In the genomic region with DNA sequence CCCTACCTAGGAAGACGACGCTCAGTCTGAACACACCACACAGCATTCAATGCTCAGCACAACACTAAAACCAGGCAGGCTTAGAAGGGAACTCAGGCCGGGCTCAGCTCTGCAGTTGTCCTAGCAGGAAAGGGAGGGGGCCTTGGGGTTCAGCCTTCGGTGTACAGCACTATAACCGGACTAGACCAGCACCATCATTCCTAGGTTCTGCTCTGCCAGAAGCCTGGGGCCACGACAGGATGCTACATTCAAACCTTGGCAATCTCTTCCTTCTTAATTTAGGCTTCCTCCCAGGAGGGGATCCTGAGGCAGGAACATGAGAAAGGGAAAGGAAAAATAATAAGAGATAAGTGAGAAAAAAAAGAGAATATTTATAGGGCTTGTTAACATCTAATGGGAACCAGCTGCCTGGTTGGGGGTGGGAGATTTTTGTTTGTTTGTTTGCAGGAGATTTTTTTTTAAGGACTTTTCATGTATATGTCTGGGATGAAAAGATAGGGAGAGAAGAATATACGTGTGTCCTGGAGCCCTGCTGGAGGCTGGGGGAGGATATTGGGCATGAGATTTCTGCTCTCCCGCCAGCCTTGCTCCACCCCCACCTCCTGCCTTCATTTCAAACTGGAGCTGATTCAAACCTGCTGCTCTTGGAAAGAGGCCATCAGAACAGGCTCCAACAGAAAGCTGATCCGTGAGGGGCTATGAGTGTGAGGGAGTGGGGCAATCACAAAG, we compare ENCODE assay signal across 8 mouse cellular contexts.
A peak's percentile ranks its signal among the peaks of the same experiment; 100 is the strongest.
DNase-seq lines count a peak whose midpoint lies in the region; ATAC-seq and TF ChIP-seq lines count a peak whose summit lies in the region.

No protein-coding gene starts in this region.

- WGBS in hindbrain, embryonic 11.5 days: 39% methylated on average over 9 of the region's 9 CpGs
- WGBS in stomach, postnatal 0 days: 22% methylated on average over 9 of the region's 9 CpGs

- ATAC-seq in hindbrain, embryonic 11.5 days (ENCODE audit: low FRiP score): 0 out of 2 replicates have a peak, but pooled peaks have one; percentile 16
- peak; percentile 51; the same call in 1 of the 2 replicates for ATAC-seq in stomach, postnatal 0 days (ENCODE audit: low FRiP score, low TSS enrichment)
- no peak for ATAC-seq in erythroblast, adult 5-6 weeks (replicated peaks; ENCODE audit: low FRiP score, poor library complexity, severe bottlenecking)

- TF ChIP-seq EP300 in stomach, postnatal 0 days (optimal IDR thresholded peaks at IDR 0.05): peak; percentile 49

- no peaks in the 10 kb centered on the region for H3K9me3 ChIP-seq in hindbrain, embryonic 11.5 days (ENCODE audit: control insufficient read depth, low read length)
- H3K9me3 ChIP-seq in stomach, postnatal 0 days (ENCODE audit: control insufficient read depth, low read length): no peaks in the 10 kb centered on the region

- H3K4me2 ChIP-seq in hindbrain, embryonic 11.5 days (replicated peaks; ENCODE audit: low read depth, low read length): no peak overlapping the region
- peak overlapping the region; percentile 31 for H3K4me2 ChIP-seq in stomach, postnatal 0 days (replicated peaks; ENCODE audit: low read depth)

- H3K4me3 ChIP-seq in hindbrain, embryonic 11.5 days (ENCODE audit: low read depth, low read length): no peak overlapping the region
- peak overlapping the region; percentile 21 for H3K4me3 ChIP-seq in layer of hippocampus, adult 2 months
- H3K4me3 ChIP-seq in stomach, postnatal 0 days (ENCODE audit: low read depth, low read length): no peak overlapping the region

- H3K27ac ChIP-seq in hindbrain, embryonic 11.5 days (ENCODE audit: low read depth, low read length): 0 out of 2 replicates have a peak overlapping the region, but pooled peaks have one; percentile 17
- peak overlapping the region; percentile 82 for H3K27ac ChIP-seq in layer of hippocampus, adult 2 months
- peak overlapping the region; percentile 69 for H3K27ac ChIP-seq in stomach, postnatal 0 days (replicated peaks)

- peak; percentile 65 for DNase-seq in adipocyte (ENCODE audit: low spot score)
- DNase-seq in cerebellum, adult 9-11 months: peak; percentile 96
- DNase-seq in gastrocnemius, adult 18-20 months (ENCODE audit: low spot score): peak; percentile 55
- peak; percentile 23 for DNase-seq in hindbrain, embryonic 11.5 days (ENCODE audit: low spot score)
- peak; percentile 73 to 81 for DNase-seq in layer of hippocampus, adult 2 months (ENCODE audit: low spot score in 2 of 2)
- DNase-seq in mesoderm, embryonic 11.5 days (ENCODE audit: low read depth, low spot score): peak; percentile 62
- peak; percentile 46 for DNase-seq in stomach, postnatal 0 days (ENCODE audit: low spot score)

- 0 out of 2 replicates have a peak, but pooled peaks have one; percentile 4 for TF ChIP-seq CTCF in layer of hippocampus, adult 2 months (conservative IDR thresholded peaks at IDR 0.05)
- no peak for TF ChIP-seq CTCF in stomach, postnatal 0 days (IDR thresholded peaks at IDR 0.05; ENCODE audit: low read depth)

- no peaks in the 10 kb centered on the region for H3K36me3 ChIP-seq in hindbrain, embryonic 11.5 days (ENCODE audit: control insufficient read depth, insufficient read depth, low read length)
- no peaks in the 10 kb centered on the region for H3K36me3 ChIP-seq in stomach, postnatal 0 days (ENCODE audit: control insufficient read depth, insufficient read depth, low read length)

- no peaks in the 10 kb centered on the region for H3K27me3 ChIP-seq in hindbrain, embryonic 11.5 days (ENCODE audit: control insufficient read depth, insufficient read depth, low read length)
- no peaks in the 10 kb centered on the region for H3K27me3 ChIP-seq in stomach, postnatal 0 days (ENCODE audit: control insufficient read depth, insufficient read depth, low read length)

- H3K4me1 ChIP-seq in hindbrain, embryonic 11.5 days (replicated peaks; ENCODE audit: control insufficient read depth, insufficient read depth, low read length): no peaks in the 10 kb centered on the region
- H3K4me1 ChIP-seq in stomach, postnatal 0 days (replicated peaks; ENCODE audit: control insufficient read depth, insufficient read depth): peaks cover 9% of the 10 kb centered on the region

- peak overlapping the region; percentile 34; the same call in 1 of the 2 replicates for H3K9ac ChIP-seq in hindbrain, embryonic 11.5 days (ENCODE audit: low read depth, low read length)
- no peak overlapping the region for H3K9ac ChIP-seq in stomach, postnatal 0 days (ENCODE audit: low read length)

Comparison
In these comparisons a context has a peak if more than half of its experiments do, and no peak if none do; other contexts are left out.
1. DNase-seq: peak in every context shown above with its lines; median percentile 96 in cerebellum, adult 9-11 months; 77 in layer of hippocampus, adult 2 months; 65 in adipocyte; 62 in mesoderm, embryonic 11.5 days; 55 in gastrocnemius, adult 18-20 months; 46 in stomach, postnatal 0 days; 23 in hindbrain, embryonic 11.5 days.
2. H3K27ac ChIP-seq: peak in every context shown above with its lines; median percentile 82 in layer of hippocampus, adult 2 months; 69 in stomach, postnatal 0 days; 17 in hindbrain, embryonic 11.5 days.